Mouse (Mus musculus): Measurements from ENCODE around the gene Vmn1r63. TPM values are rescaled to one million over a fixed set of nuclear protein-coding genes. Genes with fewer than 3 reads are reported as not detected.
"Not testable (repeated sequence)": the region's sequence is repeated elsewhere in the genome, so short reads cannot be mapped to it uniquely, and the experiment has no call there.

Vmn1r63 gene
- polyA plus RNA-seq (2015; fragmentation: Nextera tagmentation; extraction: Ambion mirVana): not detected in 2 replicates

- not testable (repeated sequence) for H3K27ac ChIP-seq; ATAC-seq (ENCODE audit: low read depth); DNase-seq; H3K27me3 ChIP-seq; H3K9ac ChIP-seq; H3K4me2 ChIP-seq; H3K4me1 ChIP-seq (replicated peaks); H3K4me3 ChIP-seq (replicated peaks); H3K36me3 ChIP-seq; H3K9me3 ChIP-seq (replicated peaks)
- no CpG with 5 or more reads among the region's 2 CpGs for WGBS (ENCODE audit: insufficient replicate concordance)
These were observed at the start of gene Vmn1r63 for GRCm38 (mm10) chr7:5805345-5805744. Vmn1r63 (minus strand) TSS chr7:5805445.

Other genes starting within 250 kb of the Vmn1r63 start
- not detected in 2 replicates for gene Vmn1r61, start 192.2 kb downstream of the Vmn1r63 start, polyA plus RNA-seq (2015; fragmentation: Nextera tagmentation; extraction: Ambion mirVana)
- gene Vmn1r62, start 131.8 kb downstream of the Vmn1r63 start, polyA plus RNA-seq (2015; fragmentation: Nextera tagmentation; extraction: Ambion mirVana): not detected in 2 replicates
- not detected in 2 replicates for gene Vmn1r64, start 79.1 kb upstream of the Vmn1r63 start, polyA plus RNA-seq (2015; fragmentation: Nextera tagmentation; extraction: Ambion mirVana)
- gene Vmn1r65, start 205.6 kb upstream of the Vmn1r63 start, polyA plus RNA-seq (2015; fragmentation: Nextera tagmentation; extraction: Ambion mirVana): not detected in 2 replicates
- not detected in 2 replicates for gene Nlrp4c, start 239.7 kb upstream of the Vmn1r63 start, polyA plus RNA-seq (2015; fragmentation: Nextera tagmentation; extraction: Ambion mirVana)

Measured in liver, embryonic 13.5 days (tissue).